Mouse (Mus musculus) heart, embryonic 11.5 days (tissue): ENCODE results near the gene 4931423N10Rik. TPM values are rescaled to one million over a fixed set of nuclear protein-coding genes. Genes with fewer than 3 reads are reported as not detected.

Source experiments
- ATAC-seq: fragments of 200-750 bp; cut with Nextera tagmentation; replicated peaks from 2 replicates; pipeline ENCODE4 v1.8.0; 2017; ENCODE audit warnings: moderate library complexity; ENCODE audit not compliant: insufficient number of reproducible peaks, low FRiP score, low TSS enrichment
- H3K27ac ChIP-seq: fragments of 300-500 bp; sonication (generic); 2 replicates; pipeline ENCODE4 v1.5.1; 2014; ENCODE audit warnings: mild to moderate bottlenecking, low read depth, low read length
- H3K27me3 ChIP-seq: fragments of 300-500 bp; sonication (generic); 2 replicates; pipeline ENCODE4 v1.6.1; 2014; ENCODE audit warnings: mild to moderate bottlenecking, low read length, mixed read lengths; ENCODE audit not compliant: control insufficient read depth, insufficient read depth
- H3K36me3 ChIP-seq: fragments of 300-500 bp; sonication (generic); 2 replicates; pipeline ENCODE4 v1.6.1; 2014; ENCODE audit warnings: mild to moderate bottlenecking, low read length, moderate library complexity, mixed read lengths; ENCODE audit not compliant: control insufficient read depth, insufficient read depth
- H3K4me1 ChIP-seq: fragments of 300-500 bp; sonication (generic); 2 replicates; pipeline ENCODE4 v1.6.1; 2014; ENCODE audit warnings: low read length; ENCODE audit not compliant: control insufficient read depth, insufficient read depth
- H3K4me2 ChIP-seq: fragments of 300-500 bp; sonication (generic); 2 replicates; pipeline ENCODE4 v1.6.1; 2014; ENCODE audit warnings: mild to moderate bottlenecking, moderate library complexity
- H3K4me3 ChIP-seq: fragments of 300-500 bp; sonication (generic); 2 replicates; pipeline ENCODE4 v1.5.1; 2014; ENCODE audit warnings: low read depth, low read length
- H3K9ac ChIP-seq: fragments of 300-500 bp; sonication (generic); 2 replicates; pipeline ENCODE4 v1.6.1; 2014; ENCODE audit warnings: mild to moderate bottlenecking, low read depth, low read length, moderate library complexity
- H3K9me3 ChIP-seq: fragments of 300-500 bp; sonication (generic); replicated peaks from 2 replicates; pipeline ENCODE4 v1.6.1; 2016; ENCODE audit warnings: low read length; ENCODE audit not compliant: control insufficient read depth
- WGBS: fragments of 180-500 bp; shearing (Covaris S2); extraction: QIAGEN DNeasy Blood & Tissue Kit; methylation state at CpG from one replicate; pipeline ENCODE4 v1.1.7; 2014; ENCODE audit not compliant: insufficient replicate concordance; 5-methylcytosine and 5-hydroxymethylcytosine counted together
- polyA plus RNA-seq: library from polyadenylated mRNA; unstranded; fragments of >200 nt; fragmentation: Nextera tagmentation; extraction: Ambion mirVana; gene quantifications from 2 replicates; pipeline ENCODE4 v1.2.1, GENCODE M21; 2014

Gene 4931423N10Rik
- not detected in 2 replicates for polyA plus RNA-seq

DNA sequence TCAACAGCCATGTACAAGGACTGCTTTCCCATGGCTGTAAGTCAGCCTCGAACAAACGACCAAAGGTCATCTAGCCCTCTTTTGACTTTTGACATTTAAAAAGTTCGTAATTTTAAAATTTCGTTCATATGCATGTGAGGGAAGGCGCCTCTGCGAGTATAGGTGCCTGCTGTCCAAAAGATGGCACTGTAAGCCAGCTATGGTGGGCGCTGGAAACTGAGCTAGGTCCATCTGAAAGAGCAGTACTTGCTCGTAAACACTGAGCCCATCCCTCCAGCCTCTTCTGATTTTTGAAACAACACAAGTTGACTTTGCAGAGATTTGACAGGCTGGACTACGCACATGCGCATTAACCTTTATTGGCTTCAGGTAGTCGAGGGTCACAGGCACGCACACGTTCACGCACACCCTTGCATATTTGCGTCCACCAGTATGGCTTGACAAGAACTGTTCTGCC, at the start of gene 4931423N10Rik:
4931423N10Rik (plus strand) TSS at position 407 of the 457 bp plus-strand sequence.
- Histone ChIP-seq H3K9ac (no peak within 1 kb of the TSS), H3K36me3 (no peaks in the 10 kb centered on the region), H3K27me3 (no peaks in the 10 kb centered on the region), H3K4me2 (no peak within 1 kb of the TSS), H3K4me3 (no peak within 1 kb of the TSS), H3K9me3 (no peaks in the 10 kb centered on the region), H3K27ac (no peak within 1 kb of the TSS), H3K4me1 (no peaks in the 10 kb centered on the region)
- 77% methylated on average over 15 of the region's 15 CpGs for WGBS
- no peak for ATAC-seq

DNA sequence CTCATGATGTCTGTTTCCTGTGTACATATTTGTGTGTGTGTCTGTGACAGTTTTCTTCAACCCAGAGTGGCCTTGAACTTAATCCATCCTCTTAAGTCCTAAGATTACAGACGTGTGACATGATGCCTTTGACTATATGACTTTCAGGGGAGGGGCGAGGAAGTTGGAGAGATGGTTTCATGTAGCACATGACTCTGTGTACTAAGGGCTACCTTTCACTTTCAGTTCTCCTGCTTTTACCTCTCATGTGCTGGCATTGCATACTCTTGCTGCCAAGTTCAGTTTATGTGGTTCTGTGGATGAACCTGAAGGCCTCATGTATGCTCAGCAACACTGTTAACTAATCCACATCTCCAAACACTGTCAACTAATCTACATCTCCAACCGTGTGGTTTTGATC, 35.0 kb upstream of the 4931423N10Rik start:
- Histone ChIP-seq H3K4me1 (no peaks in the 10 kb centered on the region), H3K9ac (no peak overlapping the region), H3K4me3 (no peak overlapping the region), H3K36me3 (peaks cover 29% of the 10 kb centered on the region), H3K4me2 (no peak overlapping the region), H3K27me3 (no peaks in the 10 kb centered on the region), H3K9me3 (no peaks in the 10 kb centered on the region), H3K27ac (no peak overlapping the region)
- WGBS: 77% methylated on average over 3 of the region's 3 CpGs
- ATAC-seq: no peak

DNA sequence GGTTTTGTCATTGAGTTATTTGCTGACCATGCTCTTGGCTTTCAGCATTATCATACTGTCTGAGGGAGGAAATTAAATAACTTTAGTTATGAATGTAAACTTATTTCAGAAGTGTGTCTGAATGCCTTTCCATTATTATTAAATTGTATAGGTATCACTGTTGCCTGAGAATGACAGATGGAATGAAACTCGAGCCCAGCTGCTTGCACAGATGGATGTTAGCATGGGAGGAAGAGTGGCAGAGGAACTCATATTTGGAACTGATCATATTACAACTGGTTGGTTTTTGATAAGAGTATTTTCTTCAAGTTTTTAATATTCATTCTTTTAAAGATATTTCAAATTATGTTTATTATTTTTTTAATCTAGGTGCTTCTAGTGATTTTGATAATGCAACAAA, 12.9 kb upstream of the 4931423N10Rik start:
- Histone ChIP-seq H3K27ac (no peak overlapping the region), H3K9me3 (no peaks in the 10 kb centered on the region), H3K36me3 (peaks cover 24% of the 10 kb centered on the region), H3K9ac (no peak overlapping the region), H3K4me3 (no peak overlapping the region), H3K27me3 (no peaks in the 10 kb centered on the region), H3K4me2 (no peak overlapping the region), H3K4me1 (no peaks in the 10 kb centered on the region)
- ATAC-seq: no peak
- 82% methylated on average over 1 of the region's 1 CpGs for WGBS

DNA sequence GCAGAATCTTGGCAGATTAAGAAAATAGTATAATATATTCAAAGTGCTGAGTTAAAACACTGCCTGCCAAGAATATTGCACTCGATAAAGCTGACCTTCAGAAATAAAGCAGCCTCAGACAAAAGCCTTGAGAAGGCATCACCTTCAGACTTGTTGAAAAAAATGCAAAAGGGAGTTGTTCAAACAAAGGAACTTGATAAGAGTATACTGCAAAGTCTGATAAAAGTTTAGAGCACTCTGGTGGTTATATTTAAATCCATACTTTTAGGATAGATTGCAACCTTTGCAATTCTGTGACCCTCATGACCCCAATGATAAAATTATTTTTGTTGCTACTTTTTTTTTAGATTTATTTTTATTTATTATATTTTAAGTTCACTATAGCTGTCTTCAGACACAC, 6.2 kb upstream of the 4931423N10Rik start:
- no peaks in the 10 kb centered on the region for H3K27me3 ChIP-seq
- no peak overlapping the region for H3K27ac ChIP-seq
- peaks cover 8% of the 10 kb centered on the region for H3K36me3 ChIP-seq
- H3K4me2 ChIP-seq: no peak overlapping the region
- no peaks in the 10 kb centered on the region for H3K9me3 ChIP-seq
- H3K4me1 ChIP-seq: no peaks in the 10 kb centered on the region
- no peak overlapping the region for H3K4me3 ChIP-seq
- ATAC-seq: no peak
- no peak overlapping the region for H3K9ac ChIP-seq
- WGBS: 91% methylated on average over 1 of the region's 1 CpGs

DNA sequence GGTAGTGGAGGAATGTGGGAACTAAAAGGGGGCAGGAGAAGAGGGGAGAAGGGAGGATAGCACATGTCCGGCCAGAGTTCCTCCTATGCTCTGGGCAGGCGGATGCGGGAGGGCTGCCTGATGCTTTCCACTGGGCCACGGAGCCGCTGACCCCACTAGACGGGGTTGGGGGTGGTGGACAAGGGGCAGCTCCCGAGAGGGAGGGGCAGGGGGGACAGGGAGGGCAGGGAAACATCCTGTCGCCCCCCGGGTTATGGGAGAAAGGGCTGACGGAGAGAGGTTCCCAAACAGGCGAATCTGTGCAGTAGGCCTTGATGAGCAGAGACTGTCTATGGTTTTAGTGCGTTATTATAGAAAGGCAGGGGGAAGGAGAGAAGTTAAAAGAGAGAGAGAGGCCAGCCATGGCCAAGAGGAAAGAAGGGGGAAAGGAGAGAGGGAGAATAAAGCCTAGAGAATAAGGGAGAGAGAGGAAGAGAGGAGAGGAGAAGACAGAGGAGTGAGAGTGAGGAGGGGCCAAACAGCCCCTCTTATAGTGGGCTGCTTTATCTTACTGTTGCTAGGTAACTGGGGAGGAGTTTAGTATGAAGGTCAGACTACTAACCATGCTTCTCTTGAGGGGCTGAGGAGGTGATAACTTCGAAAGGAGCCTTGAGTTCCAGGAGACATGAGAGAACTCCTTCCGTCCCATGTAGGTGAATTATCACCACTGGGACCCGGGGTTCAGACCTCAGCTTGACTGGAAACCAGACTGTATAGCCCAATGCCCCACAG, 4.2 kb upstream of the 4931423N10Rik start:
- H3K4me3 ChIP-seq: no peak overlapping the region
- no peak for ATAC-seq
- H3K9ac ChIP-seq: no peak overlapping the region
- no peaks in the 10 kb centered on the region for H3K27me3 ChIP-seq
- peaks cover 5% of the 10 kb centered on the region for H3K36me3 ChIP-seq
- H3K9me3 ChIP-seq: no peaks in the 10 kb centered on the region
- no peaks in the 10 kb centered on the region for H3K4me1 ChIP-seq
- 54% methylated on average over 15 of the region's 15 CpGs for WGBS
- no peak overlapping the region for H3K27ac ChIP-seq
- H3K4me2 ChIP-seq: no peak overlapping the region; the same call in 1 of the 2 replicates

DNA sequence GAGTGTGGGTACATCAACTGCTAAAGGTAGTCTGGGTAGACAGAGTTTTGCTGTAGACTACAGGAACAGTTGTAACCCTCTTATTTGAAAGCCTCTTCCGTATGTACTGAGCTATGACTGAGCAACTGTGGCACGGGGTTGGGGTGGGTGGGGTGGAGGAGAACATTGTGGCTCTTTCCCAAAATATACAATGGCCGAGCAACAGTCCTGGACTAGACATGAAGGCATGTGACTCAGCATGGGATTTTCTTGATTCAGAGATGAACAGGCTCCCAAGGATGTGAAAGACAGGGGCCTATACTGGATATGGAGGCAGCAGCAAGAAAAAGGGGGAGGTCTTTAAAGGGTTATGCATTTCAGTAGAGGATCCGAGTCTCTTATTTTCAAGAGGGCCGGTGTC, 6.4 kb downstream of the 4931423N10Rik start:
- Histone ChIP-seq H3K27me3 (no peaks in the 10 kb centered on the region), H3K27ac (no peak overlapping the region), H3K4me3 (no peak overlapping the region), H3K4me2 (no peak overlapping the region), H3K9ac (no peak overlapping the region), H3K4me1 (no peaks in the 10 kb centered on the region), H3K9me3 (no peaks in the 10 kb centered on the region), H3K36me3 (no peaks in the 10 kb centered on the region)
- 73% methylated on average over 5 of the region's 5 CpGs for WGBS
- no peak for ATAC-seq

DNA sequence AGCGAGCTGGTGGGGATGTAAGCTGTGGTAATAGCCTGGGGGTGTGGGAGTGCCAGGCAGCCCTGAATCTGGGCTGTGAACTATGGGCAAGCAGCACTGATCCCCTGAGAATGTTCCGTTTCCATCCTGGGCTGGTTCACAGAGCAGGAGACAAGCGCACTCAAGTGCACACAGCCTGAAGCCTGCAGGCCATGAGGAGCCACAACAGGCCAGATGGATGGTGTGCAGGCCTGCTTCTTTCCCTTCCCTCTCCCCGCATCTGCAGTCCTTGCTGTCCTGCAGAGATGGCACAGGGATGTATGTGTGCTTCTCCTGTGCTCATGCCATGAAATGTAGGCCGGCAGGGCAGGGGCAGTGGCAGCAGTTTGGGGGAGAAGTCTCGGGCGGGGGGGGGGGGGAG, 17.9 kb downstream of the 4931423N10Rik start:
- Histone ChIP-seq H3K4me2 (no peak overlapping the region), H3K9me3 (no peaks in the 10 kb centered on the region), H3K4me3 (no peak overlapping the region), H3K27ac (no peak overlapping the region), H3K36me3 (no peaks in the 10 kb centered on the region), H3K9ac (no peak overlapping the region), H3K27me3 (no peaks in the 10 kb centered on the region), H3K4me1 (no peaks in the 10 kb centered on the region)
- 55% methylated on average over 6 of the region's 7 CpGs for WGBS
- no peak for ATAC-seq

DNA sequence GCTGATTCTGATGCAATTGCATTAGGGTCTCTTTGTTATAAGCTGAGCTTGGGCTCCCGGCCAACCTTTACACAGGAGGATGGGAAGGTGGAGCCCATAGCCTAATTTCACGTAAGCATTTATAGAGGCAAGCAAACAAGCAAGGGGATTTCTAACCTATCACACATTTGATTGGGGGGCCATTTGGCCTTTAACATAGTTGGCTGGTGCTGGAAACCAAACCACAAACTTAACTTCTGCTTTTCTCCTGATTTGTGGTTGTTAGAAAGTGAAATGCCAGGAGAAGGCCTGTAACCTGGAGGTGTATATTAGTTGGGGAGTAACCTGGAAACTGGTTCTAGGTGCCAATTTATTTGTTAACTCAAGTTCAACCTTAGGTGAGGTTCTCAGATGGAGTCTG, 21.2 kb downstream of the 4931423N10Rik start:
- Histone ChIP-seq H3K4me1 (no peaks in the 10 kb centered on the region), H3K36me3 (no peaks in the 10 kb centered on the region), H3K9me3 (no peaks in the 10 kb centered on the region), H3K9ac (no peak overlapping the region), H3K4me3 (no peak overlapping the region), H3K4me2 (no peak overlapping the region), H3K27me3 (no peaks in the 10 kb centered on the region), H3K27ac (no peak overlapping the region)
- 66% methylated on average over 2 of the region's 2 CpGs for WGBS
- no peak for ATAC-seq
